Mouse (Mus musculus): ENCODE results near the gene Olfr90. TPM values are rescaled to one million over a fixed set of nuclear protein-coding genes. Genes with fewer than 3 reads are reported as not detected.

Olfr90 gene
- polyA plus RNA-seq, 1 experiment from 2014 or later = not detected

DNA sequence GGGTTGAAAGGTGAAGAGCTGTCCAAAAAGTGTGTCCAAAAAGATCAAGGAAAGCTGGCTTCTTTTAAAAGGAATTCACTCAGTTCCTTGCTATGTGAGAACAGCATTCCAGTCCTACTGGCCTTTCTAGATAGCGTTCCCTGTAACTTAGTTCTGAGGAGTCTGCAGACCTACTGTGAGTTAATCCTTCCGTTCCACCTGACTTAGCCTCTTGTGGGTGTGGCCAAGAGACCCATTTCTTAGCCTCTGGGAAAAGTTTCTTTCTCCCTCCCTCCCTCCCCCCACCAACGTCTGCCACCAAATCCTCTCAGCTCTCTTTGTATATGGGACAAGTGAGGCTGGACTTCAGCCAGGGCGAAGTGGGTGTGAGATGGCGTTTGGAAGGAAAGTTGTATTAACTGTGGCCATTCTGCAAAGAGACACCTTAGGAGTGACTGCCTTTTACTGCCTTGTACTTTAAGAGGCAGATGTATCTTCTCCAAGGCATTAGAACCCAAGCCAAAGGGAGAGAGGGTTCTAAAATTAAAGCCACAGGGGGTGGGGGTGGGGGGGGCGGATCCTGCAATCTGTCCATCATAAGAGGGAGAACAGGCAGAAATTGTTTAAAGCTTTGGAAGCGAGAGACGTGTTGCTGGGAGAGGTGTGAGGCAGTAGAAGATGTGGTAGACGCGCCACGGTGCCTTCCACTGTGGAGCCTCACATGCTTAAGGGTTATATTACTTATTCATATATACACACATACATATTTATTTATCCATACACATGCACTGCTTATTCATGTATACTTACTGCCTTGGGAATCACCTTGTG lies 24.4 kb downstream of the Olfr90 start:
- H3K9ac ChIP-seq (ENCODE audit: low read depth, low read length) = no peak overlapping the region
- H3K27ac ChIP-seq (ENCODE audit: low read depth, low read length) = no peak overlapping the region
- H3K36me3 ChIP-seq (ENCODE audit: control insufficient read depth, insufficient read depth) = peaks cover 57% of the 10 kb centered on the region
- H3K4me1 ChIP-seq (replicated peaks; ENCODE audit: control insufficient read depth, insufficient read depth, low read length) = no peaks in the 10 kb centered on the region
- TF ChIP-seq CTCF (IDR thresholded peaks at IDR 0.05; ENCODE audit: low read depth) = no peak
- H3K9me3 ChIP-seq (ENCODE audit: control insufficient read depth) = no peaks in the 10 kb centered on the region
- no peak overlapping the region for H3K4me2 ChIP-seq (replicated peaks; ENCODE audit: low read depth)
- no peak overlapping the region for H3K4me3 ChIP-seq (ENCODE audit: low read depth, low read length)
- no peak for ATAC-seq
- no peaks in the 10 kb centered on the region for H3K27me3 ChIP-seq (replicated peaks; ENCODE audit: control insufficient read depth, insufficient read depth, low read length)
- WGBS = 82% methylated on average over 11 of the region's 11 CpGs

DNA sequence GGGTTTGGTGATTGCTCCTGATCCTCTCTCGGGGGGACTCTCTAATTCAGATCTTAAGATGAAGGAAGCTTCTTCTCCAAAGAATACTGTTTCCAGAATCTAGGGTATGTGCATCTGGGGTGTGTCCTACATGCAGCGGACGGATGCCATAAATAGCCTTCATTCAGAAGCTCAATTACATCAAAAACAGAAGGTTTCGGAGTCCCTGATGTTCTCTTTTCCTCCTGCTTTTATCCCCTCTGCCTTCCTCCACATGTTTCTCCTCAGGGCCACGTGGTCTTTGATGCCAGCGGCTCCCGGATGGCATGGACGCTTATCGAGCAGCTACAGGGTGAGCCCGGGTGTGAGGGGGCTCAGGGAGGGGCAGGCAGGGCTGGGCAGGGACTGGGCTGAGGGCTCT lies 25.2 kb downstream of the Olfr90 start:
- TF ChIP-seq CTCF (IDR thresholded peaks at IDR 0.05; ENCODE audit: low read depth) = no peak
- H3K4me2 ChIP-seq (replicated peaks; ENCODE audit: low read depth) = no peak overlapping the region
- peaks cover 52% of the 10 kb centered on the region for H3K36me3 ChIP-seq (ENCODE audit: control insufficient read depth, insufficient read depth)
- no peak overlapping the region for H3K9ac ChIP-seq (ENCODE audit: low read depth, low read length)
- H3K27me3 ChIP-seq (replicated peaks; ENCODE audit: control insufficient read depth, insufficient read depth, low read length) = no peaks in the 10 kb centered on the region
- H3K9me3 ChIP-seq (ENCODE audit: control insufficient read depth) = no peaks in the 10 kb centered on the region
- WGBS = 75% methylated on average over 10 of the region's 10 CpGs
- no peaks in the 10 kb centered on the region for H3K4me1 ChIP-seq (replicated peaks; ENCODE audit: control insufficient read depth, insufficient read depth, low read length)
- H3K4me3 ChIP-seq (ENCODE audit: low read depth, low read length) = no peak overlapping the region
- H3K27ac ChIP-seq (ENCODE audit: low read depth, low read length) = no peak overlapping the region; the same call in 1 of the 2 replicates
- ATAC-seq = no peak

DNA sequence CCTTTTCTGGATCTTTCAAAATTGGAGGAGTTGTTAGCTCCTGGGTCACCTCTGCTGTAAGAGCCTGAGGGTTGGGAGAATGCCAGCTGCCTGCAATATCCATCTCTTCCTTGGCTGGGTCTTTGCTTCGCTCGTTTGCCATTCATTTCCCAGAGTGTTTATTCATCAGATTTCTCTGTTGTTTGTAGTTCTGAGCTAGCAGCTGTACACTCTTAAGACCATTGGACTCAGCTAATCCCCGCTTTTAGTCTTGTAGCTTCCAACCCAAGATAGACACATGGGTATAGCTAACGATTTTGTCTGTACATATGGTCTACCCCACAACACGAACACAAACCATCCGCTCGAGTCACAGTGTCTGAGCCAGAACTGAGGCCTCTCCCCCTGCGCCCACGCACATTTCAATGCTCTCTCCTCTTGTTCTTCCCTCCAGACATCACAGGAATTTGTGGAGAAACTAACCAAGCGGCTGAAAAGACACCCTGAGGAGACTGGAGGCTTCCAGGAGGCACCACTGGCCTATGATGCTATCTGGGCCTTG lies 26.1 kb downstream of the Olfr90 start:
- TF ChIP-seq CTCF (IDR thresholded peaks at IDR 0.05; ENCODE audit: low read depth) = no peak
- H3K27me3 ChIP-seq (replicated peaks; ENCODE audit: control insufficient read depth, insufficient read depth, low read length) = no peaks in the 10 kb centered on the region
- ATAC-seq = no peak
- H3K9me3 ChIP-seq (ENCODE audit: control insufficient read depth) = no peaks in the 10 kb centered on the region
- peaks cover 46% of the 10 kb centered on the region; the same call in 1 of the 2 replicates for H3K36me3 ChIP-seq (ENCODE audit: control insufficient read depth, insufficient read depth)
- H3K4me1 ChIP-seq (replicated peaks; ENCODE audit: control insufficient read depth, insufficient read depth, low read length) = no peaks in the 10 kb centered on the region
- H3K27ac ChIP-seq (ENCODE audit: low read depth, low read length) = no peak overlapping the region
- H3K4me3 ChIP-seq (ENCODE audit: low read depth, low read length) = no peak overlapping the region
- no peak overlapping the region for H3K9ac ChIP-seq (ENCODE audit: low read depth, low read length)
- H3K4me2 ChIP-seq (replicated peaks; ENCODE audit: low read depth) = no peak overlapping the region
- WGBS = 80% methylated on average over 10 of the region's 10 CpGs

DNA sequence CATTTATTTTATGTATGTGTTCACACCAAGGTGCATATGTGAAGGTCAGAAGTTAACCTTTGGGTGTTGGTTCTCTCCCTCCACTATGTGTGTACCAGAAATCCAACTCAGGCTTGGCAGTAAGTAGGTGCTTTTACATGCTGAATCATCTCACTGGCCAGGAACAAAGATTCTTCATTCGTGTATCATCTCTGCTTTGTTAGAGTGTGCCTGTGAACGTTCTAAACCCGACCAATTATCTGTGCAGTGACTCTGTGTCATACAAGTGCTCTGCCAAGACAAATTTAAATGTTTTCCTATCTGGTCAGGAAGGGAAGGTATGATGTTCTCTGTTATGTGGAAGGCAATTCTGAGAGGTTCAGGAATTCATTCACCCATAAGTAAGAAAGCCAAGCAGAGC lies 26.9 kb downstream of the Olfr90 start:
- no peak for ATAC-seq
- Histone ChIP-seq H3K4me3 (ENCODE audit: low read depth, low read length) (no peak overlapping the region), H3K27ac (ENCODE audit: low read depth, low read length) (no peak overlapping the region), H3K36me3 (ENCODE audit: control insufficient read depth, insufficient read depth) (peaks cover 48% of the 10 kb centered on the region; the same call in 1 of the 2 replicates), H3K9ac (ENCODE audit: low read depth, low read length) (no peak overlapping the region), H3K9me3 (ENCODE audit: control insufficient read depth) (no peaks in the 10 kb centered on the region), H3K4me1 (replicated peaks; ENCODE audit: control insufficient read depth, insufficient read depth, low read length) (no peaks in the 10 kb centered on the region), H3K27me3 (replicated peaks; ENCODE audit: control insufficient read depth, insufficient read depth, low read length) (no peaks in the 10 kb centered on the region), H3K4me2 (replicated peaks; ENCODE audit: low read depth) (no peak overlapping the region)
- 87% methylated on average over 3 of the region's 3 CpGs for WGBS
- TF ChIP-seq CTCF (IDR thresholded peaks at IDR 0.05; ENCODE audit: low read depth) = no peak

DNA sequence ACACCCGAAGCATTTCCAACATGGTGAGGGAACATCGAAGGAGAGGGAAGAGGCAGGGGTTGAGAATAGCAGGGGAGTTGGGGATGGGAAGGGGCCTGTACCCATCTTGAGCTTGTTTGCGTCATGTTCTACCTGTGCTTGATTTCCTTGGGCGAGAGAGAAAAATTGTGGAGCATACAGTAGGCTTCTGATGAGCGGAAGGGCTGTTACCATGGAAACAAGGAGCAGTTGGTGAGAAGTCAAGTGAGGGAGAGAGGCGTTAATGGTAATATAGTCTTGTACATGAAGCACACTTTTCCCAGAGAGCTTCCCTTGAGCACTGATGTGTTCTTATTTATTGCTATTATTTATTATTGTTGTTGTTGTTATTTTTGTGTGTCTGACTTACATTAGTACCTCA lies 31.3 kb downstream of the Olfr90 start:
- WGBS = 92% methylated on average over 6 of the region's 6 CpGs
- Histone ChIP-seq H3K4me2 (replicated peaks; ENCODE audit: low read depth) (no peak overlapping the region), H3K9ac (ENCODE audit: low read depth, low read length) (no peak overlapping the region), H3K9me3 (ENCODE audit: control insufficient read depth) (no peaks in the 10 kb centered on the region), H3K36me3 (ENCODE audit: control insufficient read depth, insufficient read depth) (peaks cover 24% of the 10 kb centered on the region; the same call in 1 of the 2 replicates), H3K27ac (ENCODE audit: low read depth, low read length) (no peak overlapping the region), H3K4me1 (replicated peaks; ENCODE audit: control insufficient read depth, insufficient read depth, low read length) (no peaks in the 10 kb centered on the region), H3K27me3 (replicated peaks; ENCODE audit: control insufficient read depth, insufficient read depth, low read length) (no peaks in the 10 kb centered on the region), H3K4me3 (ENCODE audit: low read depth, low read length) (no peak overlapping the region)
- ATAC-seq = no peak
- TF ChIP-seq CTCF (IDR thresholded peaks at IDR 0.05; ENCODE audit: low read depth) = no peak

DNA sequence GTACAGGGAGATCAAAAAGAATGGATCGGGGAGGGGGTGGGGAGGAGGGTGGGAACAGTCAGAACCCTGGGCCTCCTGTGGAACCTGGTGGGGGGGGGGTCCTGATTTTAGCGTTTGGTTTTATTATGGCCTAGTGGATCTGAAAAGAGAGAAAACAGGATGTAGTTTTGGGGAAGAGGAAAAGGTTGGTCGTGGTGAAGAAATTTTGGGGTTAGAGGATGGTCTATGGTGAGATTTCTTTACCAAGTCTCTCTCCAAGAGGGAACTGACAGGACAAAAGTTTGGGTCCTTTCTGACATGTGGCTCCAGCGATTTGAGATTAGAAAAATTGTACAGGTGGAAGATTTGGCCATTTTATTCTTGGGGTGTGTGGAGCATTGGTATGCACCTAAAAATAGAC lies 36.6 kb downstream of the Olfr90 start:
- Histone ChIP-seq H3K4me2 (replicated peaks; ENCODE audit: low read depth) (no peak overlapping the region), H3K9ac (ENCODE audit: low read depth, low read length) (no peak overlapping the region), H3K27me3 (replicated peaks; ENCODE audit: control insufficient read depth, insufficient read depth, low read length) (peaks cover 9% of the 10 kb centered on the region; the same call in 1 of the 2 replicates)

More for the DNA sequence above, 36.6 kb downstream of the Olfr90 start:
- TF ChIP-seq CTCF (IDR thresholded peaks at IDR 0.05; ENCODE audit: low read depth) = no peak
- peaks cover 9% of the 10 kb centered on the region; the same call in 1 of the 2 replicates for H3K36me3 ChIP-seq (ENCODE audit: control insufficient read depth, insufficient read depth)
- no peak overlapping the region for H3K27ac ChIP-seq (ENCODE audit: low read depth, low read length)
- H3K4me3 ChIP-seq (ENCODE audit: low read depth, low read length) = no peak overlapping the region
- WGBS = 71% methylated on average over 4 of the region's 4 CpGs
- no peaks in the 10 kb centered on the region for H3K9me3 ChIP-seq (ENCODE audit: control insufficient read depth)
- peaks cover 7% of the 10 kb centered on the region; the same call in 1 of the 2 replicates for H3K4me1 ChIP-seq (replicated peaks; ENCODE audit: control insufficient read depth, insufficient read depth, low read length)
- no peak for ATAC-seq
